Mouse (Mus musculus) cerebellum, adult 11-12 months (tissue): ENCODE results near the gene Atad1.
"Not testable (repeated sequence)": the region's sequence is repeated elsewhere in the genome, so short reads cannot be mapped to it uniquely, and the experiment has no call there.

ENCODE experiments used
- DNase-seq: peaks from one replicate; pipeline ENCODE4 v3.0.0; 2022

The Atad1 gene

GRCm38 (mm10) chr19:32740641-32741345, 1.2 kb upstream of the Atad1 start:
- no peak for DNase-seq

- no peak for DNase-seq
These were observed 1.7 kb downstream of the Atad1 start for GRCm38 (mm10) chr19:32737844-32738243.

GRCm38 (mm10) chr19:32732922-32733321, 6.7 kb downstream of the Atad1 start:
- DNase-seq: no peak

- no peak for DNase-seq
These were observed 9.8 kb downstream of the Atad1 start for GRCm38 (mm10) chr19:32729785-32730184.

GRCm38 (mm10) chr19:32726451-32727325, 12.9 kb downstream of the Atad1 start:
- no peak for DNase-seq

- DNase-seq: no peak
These were observed 15.8 kb downstream of the Atad1 start for GRCm38 (mm10) chr19:32723817-32724216.

- no peak for DNase-seq
These were observed 19.3 kb downstream of the Atad1 start for GRCm38 (mm10) chr19:32720319-32720718.

- no peak for DNase-seq
These were observed 22.0 kb downstream of the Atad1 start for GRCm38 (mm10) chr19:32717590-32717989.

- no peak for DNase-seq
These were observed 23.9 kb downstream of the Atad1 start for GRCm38 (mm10) chr19:32715681-32716080.

GRCm38 (mm10) chr19:32715201-32715600, 24.4 kb downstream of the Atad1 start:
- DNase-seq: peak; percentile 83

- no peak for DNase-seq
These were observed 26.1 kb downstream of the Atad1 start for GRCm38 (mm10) chr19:32713471-32713870.

GRCm38 (mm10) chr19:32712588-32713042, 27.0 kb downstream of the Atad1 start:
- DNase-seq: peak; percentile 93

- DNase-seq: peak; percentile 93
These were observed 27.6 kb downstream of the Atad1 start for GRCm38 (mm10) chr19:32711761-32712541.

- no peak for DNase-seq
These were observed 29.3 kb downstream of the Atad1 start for GRCm38 (mm10) chr19:32710288-32710687.

- DNase-seq: no peak
These were observed 30.6 kb downstream of the Atad1 start for GRCm38 (mm10) chr19:32708996-32709395.

- no peak for DNase-seq
These were observed 37.4 kb downstream of the Atad1 start for GRCm38 (mm10) chr19:32702191-32702590.

GRCm38 (mm10) chr19:32696674-32697073, 42.9 kb downstream of the Atad1 start:
- DNase-seq: no peak

- no peak for DNase-seq
These were observed 49.9 kb downstream of the Atad1 start for GRCm38 (mm10) chr19:32689724-32690123.

- not testable (repeated sequence) for DNase-seq
These were observed 51.4 kb downstream of the Atad1 start for GRCm38 (mm10) chr19:32688227-32688626.

GRCm38 (mm10) chr19:32687721-32688120, 51.9 kb downstream of the Atad1 start:
- DNase-seq: no peak

GRCm38 (mm10) chr19:32683081-32683480, 56.5 kb downstream of the Atad1 start:
- DNase-seq: no peak

GRCm38 (mm10) chr19:32680894-32681293, 58.7 kb downstream of the Atad1 start:
- no peak for DNase-seq

GRCm38 (mm10) chr19:32675766-32676165, 63.8 kb downstream of the Atad1 start:
- no peak for DNase-seq
